8 mouse cellular contexts compared by ENCODE assay signal in the genomic region with DNA sequence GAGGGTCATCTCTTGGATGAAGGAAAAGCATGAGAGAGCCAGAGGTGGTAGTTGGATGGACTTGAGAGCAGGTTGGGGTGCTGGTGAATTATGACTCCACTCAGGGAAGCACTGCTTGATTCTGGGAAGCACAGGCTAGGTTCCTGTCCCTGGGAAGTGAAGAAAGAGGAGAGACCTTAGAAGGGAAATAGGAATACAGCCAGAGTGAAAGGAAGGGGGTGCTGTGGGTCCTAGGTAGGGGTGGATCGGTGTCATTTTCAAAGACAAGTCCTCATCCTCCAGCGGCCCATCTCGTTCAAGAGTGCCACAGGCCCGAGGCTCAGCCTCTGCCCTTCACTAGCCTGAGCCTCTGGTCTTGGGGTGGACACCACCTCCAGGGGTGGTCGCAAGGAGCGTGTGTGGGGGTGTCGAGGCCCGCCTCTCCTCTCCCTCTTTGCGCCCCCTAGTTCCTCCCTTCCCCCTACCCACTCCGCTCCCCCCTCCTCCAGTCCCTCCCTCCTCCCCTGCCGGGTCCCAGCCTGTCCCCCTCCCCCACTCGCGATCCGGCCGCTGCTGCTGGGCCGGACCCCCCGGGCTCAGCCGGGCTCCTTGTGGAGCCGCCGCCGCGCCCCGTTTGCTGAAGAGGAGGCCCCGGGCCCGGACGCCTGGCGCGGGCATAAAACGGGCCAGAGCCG. TPM values are rescaled to one million over a fixed set of nuclear protein-coding genes. Genes with fewer than 3 reads are reported as not detected.
DNase-seq lines count a peak whose midpoint lies in the region; ATAC-seq and TF ChIP-seq lines count a peak whose summit lies in the region.

No protein-coding gene starts in this region.

- peak overlapping the region; percentile 69 for H3K4me3 ChIP-seq in heart, embryonic 15.5 days
- peak overlapping the region; percentile 45 for H3K4me3 ChIP-seq in ES-Bruce4 (ENCODE audit: low read depth, low read length)
- peak overlapping the region; percentile 68 for H3K4me3 ChIP-seq in limb, embryonic 10.5 days
- peak overlapping the region; percentile 63 for H3K4me3 ChIP-seq in neural tube, embryonic 15.5 days (replicated peaks)

- ATAC-seq in heart, embryonic 15.5 days (replicated peaks; ENCODE audit: insufficient number of reproducible peaks, insufficient read depth, low FRiP score, low read depth): 0 out of 2 replicates have a peak, but pooled peaks have one; percentile 25
- ATAC-seq in neural tube, embryonic 15.5 days (ENCODE audit: low FRiP score): peak; percentile 67
- ATAC-seq in monocyte, adult 5-6 weeks (replicated peaks; ENCODE audit: insufficient number of reproducible peaks, low FRiP score, low TSS enrichment, poor library complexity, severe bottlenecking): no peak

- H3K27me3 ChIP-seq in heart, embryonic 15.5 days: peaks cover 60% of the 10 kb centered on the region
- peaks cover 3% of the 10 kb centered on the region; the same call in 1 of the 2 replicates for H3K27me3 ChIP-seq in ES-Bruce4 (ENCODE audit: control insufficient read depth, insufficient read depth, low read length, poor library complexity, severe bottlenecking)
- peaks cover 58% of the 10 kb centered on the region for H3K27me3 ChIP-seq in limb, embryonic 10.5 days (ENCODE audit: low read depth, poor library complexity, severe bottlenecking)
- H3K27me3 ChIP-seq in neural tube, embryonic 15.5 days (replicated peaks): peaks cover 19% of the 10 kb centered on the region

- TF ChIP-seq EP300 in ES-Bruce4 (IDR thresholded peaks at IDR 0.05; ENCODE audit: insufficient read depth, low read depth, low read length): no peak

- TF ChIP-seq CTCF in ES-Bruce4 (IDR thresholded peaks at IDR 0.05; ENCODE audit: low read depth, low read length): no peak

- DNase-seq in heart, postnatal 25 days (ENCODE audit: low spot score): no peak
- peak; percentile 73 for DNase-seq in embryo, embryonic 9.5 days (ENCODE audit: extremely low spot score)
- DNase-seq in limb, embryonic 10.5 days (ENCODE audit: low spot score): no peak
- DNase-seq in left cerebral cortex, adult 9 months (ENCODE audit: low spot score in 2 of 2): no peak

- H3K36me3 ChIP-seq in heart, embryonic 15.5 days: no peaks in the 10 kb centered on the region
- H3K36me3 ChIP-seq in ES-Bruce4 (ENCODE audit: control insufficient read depth, insufficient read depth, low read length, poor library complexity, severe bottlenecking): no peaks in the 10 kb centered on the region
- H3K36me3 ChIP-seq in limb, embryonic 10.5 days: no peaks in the 10 kb centered on the region
- peaks cover 14% of the 10 kb centered on the region; the same call in 1 of the 2 replicates for H3K36me3 ChIP-seq in neural tube, embryonic 15.5 days

- H3K9ac ChIP-seq in heart, embryonic 15.5 days: peak overlapping the region; percentile 70
- H3K9ac ChIP-seq in ES-Bruce4 (ENCODE audit: low read depth, poor library complexity, severe bottlenecking): peak overlapping the region; percentile 84
- H3K9ac ChIP-seq in neural tube, embryonic 15.5 days (replicated peaks): peak overlapping the region; percentile 75

- no peaks in the 10 kb centered on the region for H3K9me3 ChIP-seq in heart, embryonic 15.5 days (replicated peaks)
- no peaks in the 10 kb centered on the region for H3K9me3 ChIP-seq in ES-Bruce4 (replicated peaks; ENCODE audit: control insufficient read depth, insufficient read depth, low read length, poor library complexity, severe bottlenecking)
- H3K9me3 ChIP-seq in limb, embryonic 10.5 days (replicated peaks): no peaks in the 10 kb centered on the region
- H3K9me3 ChIP-seq in neural tube, embryonic 15.5 days (replicated peaks): no peaks in the 10 kb centered on the region

- H3K27ac ChIP-seq in heart, embryonic 15.5 days: no peak overlapping the region
- H3K27ac ChIP-seq in ES-Bruce4 (ENCODE audit: insufficient read depth, low read length): no peak overlapping the region
- H3K27ac ChIP-seq in limb, embryonic 10.5 days: peak overlapping the region; percentile 89
- H3K27ac ChIP-seq in neural tube, embryonic 15.5 days (replicated peaks): peak overlapping the region; percentile 78

- intact Hi-C loops in heart, postnatal 25 days (cut with DNase I): no loop called here

- WGBS in heart, embryonic 15.5 days: 2% methylated on average over 25 of the region's 30 CpGs
- under 1% methylated on average over 30 of the region's 30 CpGs for WGBS in limb, embryonic 10.5 days
- WGBS in neural tube, embryonic 15.5 days: 2% methylated on average over 28 of the region's 30 CpGs

- H3K4me1 ChIP-seq in heart, embryonic 15.5 days (replicated peaks): peaks cover 25% of the 10 kb centered on the region
- peaks cover 2% of the 10 kb centered on the region for H3K4me1 ChIP-seq in ES-Bruce4 (ENCODE audit: control insufficient read depth, insufficient read depth, low read length)
- peaks cover 40% of the 10 kb centered on the region for H3K4me1 ChIP-seq in limb, embryonic 10.5 days
- H3K4me1 ChIP-seq in neural tube, embryonic 15.5 days: peaks cover 24% of the 10 kb centered on the region

- peak overlapping the region; percentile 99 for H3K4me2 ChIP-seq in heart, embryonic 15.5 days
- peak overlapping the region; percentile 85 for H3K4me2 ChIP-seq in neural tube, embryonic 15.5 days

- TF ChIP-seq POLR2A in ES-Bruce4 (IDR thresholded peaks at IDR 0.05; ENCODE audit: insufficient read depth, low read length): no peak

RNA-seq across cellular contexts. Expression of a gene that starts 0.5 kb away (rescaled TPM):
- 1.1 and 2.2 TPM in 2 replicates for polyA plus RNA-seq in heart, embryonic 15.5 days (2015; fragmentation: Nextera tagmentation; extraction: Ambion mirVana)
- 1 to 10 TPM; 2.0 to 2.7 TPM for total RNA-seq in heart, postnatal 25 days (2021)
- polyA plus RNA-seq in ES-Bruce4 (2011; ENCODE audit: insufficient read depth, insufficient read length, low read depth, missing spikeins): 1.1 and 1.2 TPM in 2 replicates
- 0.41 and 1.6 TPM in 2 replicates for polyA plus RNA-seq in limb, embryonic 10.5 days (2016; fragmentation: Nextera tagmentation; extraction: Ambion mirVana)
- 6.3 and 7.5 TPM in 2 replicates for polyA plus RNA-seq in neural tube, embryonic 15.5 days (2015; fragmentation: Nextera tagmentation; extraction: Ambion mirVana)
- not detected in 3 replicates for total RNA-seq in monocyte, adult 5-6 weeks (2017)

RNA-seq across cellular contexts. Expression of a gene that starts 1.9 kb away (rescaled TPM):
- polyA plus RNA-seq in heart, embryonic 15.5 days (2015; fragmentation: Nextera tagmentation; extraction: Ambion mirVana): 0.08 and 0.34 TPM in 2 replicates
- under 1 TPM in 1 of 2 experiments, not detected in 1; 0.50 TPM for total RNA-seq in heart, postnatal 25 days (2021)
- 4.6 and 4.7 TPM in 2 replicates for polyA plus RNA-seq in ES-Bruce4 (2011; ENCODE audit: insufficient read depth, insufficient read length, low read depth, missing spikeins)
- polyA plus RNA-seq in limb, embryonic 10.5 days (2016; fragmentation: Nextera tagmentation; extraction: Ambion mirVana): 0.21 and 0.54 TPM in 2 replicates
- 1.0 and 1.2 TPM in 2 replicates for polyA plus RNA-seq in neural tube, embryonic 15.5 days (2015; fragmentation: Nextera tagmentation; extraction: Ambion mirVana)
- total RNA-seq in monocyte, adult 5-6 weeks (2017): not detected in 3 replicates

RNA-seq across cellular contexts. Expression of a gene that starts 14.8 kb away (rescaled TPM):
- 3.8 and 6.5 TPM in 2 replicates for polyA plus RNA-seq in heart, embryonic 15.5 days (2015; fragmentation: Nextera tagmentation; extraction: Ambion mirVana)
- 1 to 10 TPM; 1.5 to 2.1 TPM for total RNA-seq in heart, postnatal 25 days (2021)
- 8.8 and 10.2 TPM in 2 replicates for polyA plus RNA-seq in ES-Bruce4 (2011; ENCODE audit: insufficient read depth, insufficient read length, low read depth, missing spikeins)
- polyA plus RNA-seq in limb, embryonic 10.5 days (2016; fragmentation: Nextera tagmentation; extraction: Ambion mirVana): 14.1 and 18.5 TPM in 2 replicates
- 27.4 and 34.6 TPM in 2 replicates for polyA plus RNA-seq in neural tube, embryonic 15.5 days (2015; fragmentation: Nextera tagmentation; extraction: Ambion mirVana)
- total RNA-seq in monocyte, adult 5-6 weeks (2017): 0.68 TPM in 1 of 3 replicates, not detected in the others

RNA-seq across cellular contexts. Expression of a gene that starts 14.9 kb away (rescaled TPM):
- 41.0 and 54.5 TPM in 2 replicates for polyA plus RNA-seq in heart, embryonic 15.5 days (2015; fragmentation: Nextera tagmentation; extraction: Ambion mirVana)
- total RNA-seq in heart, postnatal 25 days (2021): 10 to 100 TPM in 1 of 2 experiments, 1 to 10 TPM in 1; 9.0 to 10.5 TPM
- polyA plus RNA-seq in ES-Bruce4 (2011; ENCODE audit: insufficient read depth, insufficient read length, low read depth, missing spikeins): 90.6 and 94.5 TPM in 2 replicates
- 148 and 173 TPM in 2 replicates for polyA plus RNA-seq in limb, embryonic 10.5 days (2016; fragmentation: Nextera tagmentation; extraction: Ambion mirVana)
- 90.9 and 95.4 TPM in 2 replicates for polyA plus RNA-seq in neural tube, embryonic 15.5 days (2015; fragmentation: Nextera tagmentation; extraction: Ambion mirVana)
- 20.0 to 31.9 TPM (median 24.4 TPM) in 3 replicates for total RNA-seq in monocyte, adult 5-6 weeks (2017)

RNA-seq across cellular contexts. Expression of a gene that starts 39.3 kb away (rescaled TPM):
- polyA plus RNA-seq in heart, embryonic 15.5 days (2015; fragmentation: Nextera tagmentation; extraction: Ambion mirVana): 7.1 and 9.0 TPM in 2 replicates
- 10 to 100 TPM; 28.3 to 31.4 TPM for total RNA-seq in heart, postnatal 25 days (2021)
- 5.9 and 7.1 TPM in 2 replicates for polyA plus RNA-seq in ES-Bruce4 (2011; ENCODE audit: insufficient read depth, insufficient read length, low read depth, missing spikeins)
- polyA plus RNA-seq in limb, embryonic 10.5 days (2016; fragmentation: Nextera tagmentation; extraction: Ambion mirVana): 2.7 and 3.8 TPM in 2 replicates
- 42.2 and 48.6 TPM in 2 replicates for polyA plus RNA-seq in neural tube, embryonic 15.5 days (2015; fragmentation: Nextera tagmentation; extraction: Ambion mirVana)
- total RNA-seq in monocyte, adult 5-6 weeks (2017): 1.8 to 5.8 TPM (median 3.5 TPM) in 3 replicates

Comparison
In these comparisons a context has a peak if more than half of its experiments do, and no peak if none do; other contexts are left out.
1. H3K27ac ChIP-seq: peak in limb, embryonic 10.5 days (single experiment) and neural tube, embryonic 15.5 days (single experiment); none in heart, embryonic 15.5 days (single experiment) and ES-Bruce4 (single experiment).
2. Peak in every context shown above with its lines, with median percentiles within 50 percentile points of each other: H3K4me3 ChIP-seq and H3K9ac ChIP-seq.